Mouse (Mus musculus) E14TG2a.4 (cell line): ENCODE data around the gene Grn.
"Not testable (repeated sequence)": the region's sequence is repeated elsewhere in the genome, so short reads cannot be mapped to it uniquely, and the experiment has no call there.

Experiments
- H3K27me3 ChIP-seq: 2 replicates; pipeline ENCODE4 v1.6.1; 2014; ENCODE audit warnings: low read length, control low read depth; ENCODE audit not compliant: insufficient read depth
- H3K36me3 ChIP-seq: 2 replicates; pipeline ENCODE4 v1.6.1; 2014; ENCODE audit warnings: low read length, control low read depth; ENCODE audit not compliant: insufficient read depth
- H3K4me1 ChIP-seq: replicated peaks from 2 replicates; pipeline ENCODE4 v1.6.1; 2014; ENCODE audit warnings: low read depth, low read length, control low read depth
- H3K4me3 ChIP-seq: replicated peaks from 2 replicates; pipeline ENCODE4 v1.5.1; 2014; ENCODE audit warnings: mild to moderate bottlenecking, low read length
- H3K9me3 ChIP-seq: 2 replicates; pipeline ENCODE4 v1.6.1; 2014; ENCODE audit warnings: low read length, control low read depth
- CTCF ChIP-seq: conservative IDR thresholded peaks from 2 replicates; pipeline ENCODE4 v1.5.1; 2014; ENCODE audit warnings: low read length
- NANOG ChIP-seq: IDR thresholded peaks from 2 replicates; pipeline ENCODE4 v1.6.1; 2014; ENCODE audit warnings: borderline replicate concordance, low read length, mixed read lengths
- POU5F1 ChIP-seq: IDR thresholded peaks from 2 replicates; pipeline ENCODE4 v1.6.1; 2014; ENCODE audit warnings: low read length, borderline replicate concordance

Grn gene

GRCm38 (mm10) chr11:102430121-102431017, at the start of gene Grn:
TSS of gene Grn (plus strand) at chr11:102430315.
- Histone ChIP-seq H3K4me1 (peaks cover 60% of the 10 kb centered on the region), H3K27me3 (no peaks in the 10 kb centered on the region), H3K9me3 (no peaks in the 10 kb centered on the region), H3K36me3 (peaks cover 32% of the 10 kb centered on the region), H3K4me3 (peak within 1 kb of the TSS; percentile 89)
- TF ChIP-seq POU5F1 (no peak), CTCF (no peak), NANOG (no peak)

GRCm38 (mm10) chr11:102381341-102382100, 48.6 kb upstream of the Grn start:
- TF ChIP-seq POU5F1 (no peak), NANOG (no peak), CTCF (no peak)
- Histone ChIP-seq H3K4me3 (no peak overlapping the region), H3K4me1 (peaks cover 32% of the 10 kb centered on the region), H3K36me3 (0 out of 2 replicates have a peak, but pooled peaks cover 5% of the 10 kb centered on the region), H3K9me3 (peaks cover 8% of the 10 kb centered on the region), H3K27me3 (no peaks in the 10 kb centered on the region)

GRCm38 (mm10) chr11:102382794-102383193, 47.3 kb upstream of the Grn start:
- peaks cover 22% of the 10 kb centered on the region for H3K4me1 ChIP-seq
- 0 out of 2 replicates have a peak, but pooled peaks cover 5% of the 10 kb centered on the region for H3K36me3 ChIP-seq
- TF ChIP-seq NANOG (no peak), CTCF (no peak), POU5F1 (no peak)
- peaks cover 8% of the 10 kb centered on the region for H3K9me3 ChIP-seq
- no peaks in the 10 kb centered on the region for H3K27me3 ChIP-seq
- no peak overlapping the region for H3K4me3 ChIP-seq

GRCm38 (mm10) chr11:102383365-102384136, 46.6 kb upstream of the Grn start:
- TF ChIP-seq CTCF (no peak), NANOG (no peak), POU5F1 (no peak)
- Histone ChIP-seq H3K9me3 (peaks cover 7% of the 10 kb centered on the region), H3K4me3 (no peak overlapping the region), H3K4me1 (peaks cover 22% of the 10 kb centered on the region), H3K36me3 (0 out of 2 replicates have a peak, but pooled peaks cover 5% of the 10 kb centered on the region), H3K27me3 (no peaks in the 10 kb centered on the region)

GRCm38 (mm10) chr11:102384418-102384817, 45.7 kb upstream of the Grn start:
- no peak overlapping the region for H3K4me3 ChIP-seq
- no peaks in the 10 kb centered on the region for H3K9me3 ChIP-seq
- no peaks in the 10 kb centered on the region for H3K27me3 ChIP-seq
- TF ChIP-seq CTCF (no peak), NANOG (no peak), POU5F1 (no peak)
- 0 out of 2 replicates have a peak, but pooled peaks cover 5% of the 10 kb centered on the region for H3K36me3 ChIP-seq
- H3K4me1 ChIP-seq: peaks cover 22% of the 10 kb centered on the region

- Histone ChIP-seq H3K9me3 (no peaks in the 10 kb centered on the region), H3K36me3 (0 out of 2 replicates have a peak, but pooled peaks cover 5% of the 10 kb centered on the region), H3K27me3 (no peaks in the 10 kb centered on the region), H3K4me1 (peaks cover 22% of the 10 kb centered on the region), H3K4me3 (no peak overlapping the region)
- no peak for TF ChIP-seq NANOG
- TF ChIP-seq POU5F1: no peak
- no peak for TF ChIP-seq CTCF
Observed at GRCm38 (mm10) chr11:102385075-102385474, 45.0 kb upstream of the Grn start.

GRCm38 (mm10) chr11:102386121-102386520, 44.0 kb upstream of the Grn start:
- Histone ChIP-seq H3K9me3 (no peaks in the 10 kb centered on the region), H3K27me3 (no peaks in the 10 kb centered on the region), H3K4me3 (no peak overlapping the region), H3K4me1 (peaks cover 17% of the 10 kb centered on the region), H3K36me3 (0 out of 2 replicates have a peak, but pooled peaks cover 5% of the 10 kb centered on the region)
- TF ChIP-seq POU5F1 (no peak), CTCF (no peak), NANOG (no peak)

GRCm38 (mm10) chr11:102389436-102389835, 40.7 kb upstream of the Grn start:
- not testable (repeated sequence) for H3K36me3 ChIP-seq, H3K27me3 ChIP-seq
- peaks cover 35% of the 10 kb centered on the region for H3K4me1 ChIP-seq

More at GRCm38 (mm10) chr11:102389436-102389835, 40.7 kb upstream of the Grn start:
- H3K9me3 ChIP-seq, H3K4me3 ChIP-seq: not testable (repeated sequence)
